Mouse (Mus musculus) cerebellum, adult 8-10 months (tissue): Measurements from ENCODE around the gene Xntrpc.

Source experiments
- DNase-seq: peaks from one replicate; pipeline ENCODE4 v3.0.0; 2022

The Xntrpc gene

GRCm38 (mm10) chr7:102082816-102083215, 17.3 kb downstream of the Xntrpc start, which contains the start of gene Trpc2:
TSS of gene Trpc2 (plus strand) at chr7:102083116.
- no peak for DNase-seq

- DNase-seq = no peak
Observed at GRCm38 (mm10) chr7:102084041-102084696, 18.7 kb downstream of the Xntrpc start.

GRCm38 (mm10) chr7:102087336-102087735, 21.8 kb downstream of the Xntrpc start:
- DNase-seq = peak; percentile 26

- no peak for DNase-seq
Observed at GRCm38 (mm10) chr7:102099760-102100661, 34.5 kb downstream of the Xntrpc start.

- DNase-seq = no peak
Observed at GRCm38 (mm10) chr7:102100868-102101267, 35.4 kb downstream of the Xntrpc start.

- DNase-seq = no peak
Observed at GRCm38 (mm10) chr7:102101487-102101886, 36.0 kb downstream of the Xntrpc start, which contains the start of gene Art1. TSS of gene Art1 (plus strand) at chr7:102101743.

- DNase-seq = no peak
Observed at GRCm38 (mm10) chr7:102102241-102102640, 36.7 kb downstream of the Xntrpc start.

GRCm38 (mm10) chr7:102102696-102103095, 37.2 kb downstream of the Xntrpc start:
- no peak for DNase-seq

- DNase-seq = no peak
Observed at GRCm38 (mm10) chr7:102103555-102103954, 38.0 kb downstream of the Xntrpc start.

GRCm38 (mm10) chr7:102104126-102104525, 38.6 kb downstream of the Xntrpc start:
- DNase-seq = peak; percentile 28

GRCm38 (mm10) chr7:102106700-102107141, 41.2 kb downstream of the Xntrpc start:
- no peak for DNase-seq

GRCm38 (mm10) chr7:102108206-102108605, 42.7 kb downstream of the Xntrpc start:
- no peak for DNase-seq

- DNase-seq = no peak
Observed at GRCm38 (mm10) chr7:102109171-102109570, 43.7 kb downstream of the Xntrpc start, which contains the start of gene Art5. TSS of gene Art5 (minus strand) at chr7:102109489.

GRCm38 (mm10) chr7:102109746-102110145, 44.2 kb downstream of the Xntrpc start:
- DNase-seq = no peak

GRCm38 (mm10) chr7:102113151-102113729, 47.7 kb downstream of the Xntrpc start:
- no peak for DNase-seq

- no peak for DNase-seq
Observed at GRCm38 (mm10) chr7:102116579-102117331, 51.2 kb downstream of the Xntrpc start, which contains the start of gene Chrna10. TSS of gene Chrna10 (minus strand) at chr7:102116828.

- DNase-seq = no peak
Observed at GRCm38 (mm10) chr7:102117382-102117781, 51.9 kb downstream of the Xntrpc start.

GRCm38 (mm10) chr7:102120326-102120725, 54.8 kb downstream of the Xntrpc start:
- no peak for DNase-seq

- DNase-seq = no peak
Observed at GRCm38 (mm10) chr7:102132395-102132794, 66.9 kb downstream of the Xntrpc start.

- DNase-seq = no peak
Observed at GRCm38 (mm10) chr7:102137464-102137863, 72.0 kb downstream of the Xntrpc start.

- no peak for DNase-seq
Observed at GRCm38 (mm10) chr7:102137898-102138297, 72.4 kb downstream of the Xntrpc start.
